Mouse (Mus musculus): ENCODE data around the gene Gm49661. TPM values are rescaled to one million over a fixed set of nuclear protein-coding genes. Genes with fewer than 3 reads are reported as not detected.

The Gm49661 gene
- polyA plus RNA-seq, 1 experiment from 2014 or later: not detected

DNA sequence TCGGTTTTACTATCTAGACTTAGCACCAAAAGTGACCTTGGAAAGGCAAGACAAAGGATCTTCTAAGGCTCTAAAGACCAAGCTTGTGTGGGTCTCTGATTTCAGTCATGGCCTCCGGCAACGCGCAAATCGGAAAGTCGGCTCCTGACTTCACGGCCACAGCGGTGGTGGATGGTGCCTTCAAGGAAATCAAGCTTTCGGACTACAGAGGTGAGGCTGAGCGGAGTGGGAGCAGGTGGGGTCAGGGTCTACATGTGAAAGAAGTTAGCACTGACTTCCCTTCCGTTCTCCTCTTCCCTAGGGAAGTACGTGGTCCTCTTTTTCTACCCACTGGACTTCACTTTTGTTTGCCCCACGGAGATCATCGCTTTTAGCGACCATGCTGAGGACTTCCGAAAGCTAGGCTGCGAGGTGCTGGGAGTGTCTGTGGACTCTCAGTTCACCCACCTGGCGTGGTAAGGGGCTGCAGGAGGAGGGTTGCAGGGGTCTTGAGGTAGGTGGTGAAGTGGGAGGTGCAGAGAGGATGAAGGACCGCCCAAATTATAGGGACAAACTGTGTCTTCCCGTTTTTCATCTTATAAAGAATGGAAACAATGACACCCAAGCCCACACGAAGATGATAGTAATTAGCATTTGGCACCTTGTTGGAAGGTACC, 1.0 kb upstream of the Gm49661 start:
- peak overlapping the region; percentile 82 to 90 for H3K27ac ChIP-seq (replicated peaks in 1 of 2; ENCODE audit: control insufficient read depth in 1 of 2, insufficient read depth in 1 of 2, low read depth in 2 of 2, low read length in 2 of 2)
- H3K36me3 ChIP-seq (ENCODE audit: control insufficient read depth, insufficient read depth, low read length): peaks cover 47% of the 10 kb centered on the region
- WGBS: 10% methylated on average over 21 of the region's 21 CpGs
- no peak for ATAC-seq (ENCODE audit: insufficient number of reproducible peaks, insufficient read depth, low FRiP score, low read depth)
- H3K9me3 ChIP-seq (ENCODE audit: control insufficient read depth, low read length): no peaks in the 10 kb centered on the region
- H3K4me3 ChIP-seq (ENCODE audit: control insufficient read depth in 1 of 2, insufficient read depth in 1 of 2, low read depth in 1 of 2, low read length in 2 of 2): peak overlapping the region; percentile 57 to 70
- peak overlapping the region; percentile 82 for H3K4me2 ChIP-seq (ENCODE audit: low read length)
- H3K27me3 ChIP-seq (ENCODE audit: control insufficient read depth, insufficient read depth, low read length): no peaks in the 10 kb centered on the region
- peaks cover 15 to 34% of the 10 kb centered on the region in 2 experiments for H3K4me1 ChIP-seq (ENCODE audit: control insufficient read depth in 2 of 2, insufficient read depth in 2 of 2, low read length in 2 of 2)
- peak overlapping the region; percentile 83 for H3K9ac ChIP-seq (ENCODE audit: low read length)

GRCm38 (mm10) chr8:84968650-84969049, 583 bp downstream of the Gm49661 start:
- WGBS: 33% methylated on average over 2 of the region's 2 CpGs
- Histone ChIP-seq H3K27ac (replicated peaks in 1 of 2; ENCODE audit: control insufficient read depth in 1 of 2, insufficient read depth in 1 of 2, low read depth in 2 of 2, low read length in 2 of 2) (peak overlapping the region; percentile 82 to 90), H3K4me3 (ENCODE audit: control insufficient read depth in 1 of 2, insufficient read depth in 1 of 2, low read depth in 1 of 2, low read length in 2 of 2) (peak overlapping the region; percentile 57 to 70), H3K36me3 (ENCODE audit: control insufficient read depth, insufficient read depth, low read length) (peaks cover 31% of the 10 kb centered on the region), H3K4me1 (ENCODE audit: control insufficient read depth in 2 of 2, insufficient read depth in 2 of 2, low read length in 2 of 2) (peaks cover 19 to 34% of the 10 kb centered on the region in 2 experiments), H3K4me2 (ENCODE audit: low read length) (peak overlapping the region; percentile 82), H3K27me3 (ENCODE audit: control insufficient read depth, insufficient read depth, low read length) (no peaks in the 10 kb centered on the region), H3K9me3 (ENCODE audit: control insufficient read depth, low read length) (no peaks in the 10 kb centered on the region), H3K9ac (ENCODE audit: low read length) (peak overlapping the region; percentile 83)
- ATAC-seq (ENCODE audit: insufficient number of reproducible peaks, insufficient read depth, low FRiP score, low read depth): no peak

DNA sequence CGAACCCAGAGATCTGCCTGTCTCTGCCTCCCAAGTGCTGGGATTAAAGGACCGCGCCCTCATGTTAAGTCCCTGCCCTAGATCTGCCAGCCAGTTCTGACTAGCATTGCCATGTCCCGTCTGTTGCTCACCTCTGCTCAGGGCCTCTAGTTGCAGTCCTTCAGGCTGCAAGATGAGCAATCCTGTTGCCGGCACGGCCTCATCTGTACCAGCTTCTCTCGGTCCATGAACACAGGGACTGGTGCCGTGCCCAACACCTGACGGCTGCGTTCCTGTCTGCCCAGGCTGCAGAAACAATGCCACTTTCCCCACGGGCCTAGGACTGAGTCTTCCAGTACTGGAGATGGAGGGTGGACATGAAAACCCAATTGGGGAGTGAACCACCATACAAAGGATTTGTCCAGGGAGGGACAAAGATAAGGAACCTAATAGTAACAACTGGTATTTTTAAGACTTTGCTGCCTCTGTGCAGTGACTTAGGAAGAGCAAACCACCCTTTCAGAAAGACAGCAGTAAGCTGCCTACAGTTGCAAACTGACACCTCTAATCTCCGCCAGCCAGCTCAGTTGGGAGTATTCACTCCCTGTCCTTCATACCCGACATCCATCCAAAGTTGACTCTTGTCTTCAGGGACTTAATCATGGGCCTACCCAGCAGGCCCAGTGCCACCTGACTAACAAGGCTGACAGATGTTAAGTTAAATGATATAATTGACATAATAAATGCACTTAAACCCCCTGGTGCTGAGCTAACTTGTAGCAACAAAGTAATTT, 1.5 kb downstream of the Gm49661 start:
- Histone ChIP-seq H3K9ac (ENCODE audit: low read length) (no peak overlapping the region), H3K27ac (replicated peaks in 1 of 2; ENCODE audit: control insufficient read depth in 1 of 2, insufficient read depth in 1 of 2, low read depth in 2 of 2, low read length in 2 of 2) (no peak overlapping the region), H3K9me3 (ENCODE audit: control insufficient read depth, low read length) (no peaks in the 10 kb centered on the region), H3K4me1 (ENCODE audit: control insufficient read depth in 2 of 2, insufficient read depth in 2 of 2, low read length in 2 of 2) (peaks cover 19 to 34% of the 10 kb centered on the region in 2 experiments), H3K4me3 (ENCODE audit: control insufficient read depth in 1 of 2, insufficient read depth in 1 of 2, low read depth in 1 of 2, low read length in 2 of 2) (no peak overlapping the region), H3K36me3 (ENCODE audit: control insufficient read depth, insufficient read depth, low read length) (peaks cover 22% of the 10 kb centered on the region), H3K4me2 (ENCODE audit: low read length) (no peak overlapping the region), H3K27me3 (ENCODE audit: control insufficient read depth, insufficient read depth, low read length) (no peaks in the 10 kb centered on the region)
- ATAC-seq (ENCODE audit: insufficient number of reproducible peaks, insufficient read depth, low FRiP score, low read depth): no peak
- 85% methylated on average over 13 of the region's 13 CpGs for WGBS

DNA sequence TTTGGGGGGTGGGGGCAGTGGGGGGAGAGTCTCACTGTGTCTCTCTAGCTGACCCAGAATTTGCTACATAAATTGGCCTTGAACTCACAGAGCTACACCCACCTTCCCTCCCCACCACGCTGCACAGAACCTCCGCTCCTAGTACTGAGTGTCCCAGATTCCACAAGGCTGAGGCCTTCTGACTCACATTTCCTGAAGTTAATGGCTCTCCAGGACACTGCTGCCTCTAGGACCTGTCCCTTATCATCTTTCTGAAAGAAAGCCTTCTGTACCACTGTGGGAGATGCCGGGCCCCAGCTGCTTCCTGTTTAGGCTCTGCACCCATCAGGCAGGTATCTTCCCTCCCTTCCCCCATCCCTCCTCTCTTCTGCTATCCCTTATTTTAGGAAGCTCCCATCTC, 2.6 kb downstream of the Gm49661 start:
- no peaks in the 10 kb centered on the region for H3K9me3 ChIP-seq (ENCODE audit: control insufficient read depth, low read length)
- no peak overlapping the region for H3K9ac ChIP-seq (ENCODE audit: low read length)
- peaks cover 19 to 34% of the 10 kb centered on the region in 2 experiments for H3K4me1 ChIP-seq (ENCODE audit: control insufficient read depth in 2 of 2, insufficient read depth in 2 of 2, low read length in 2 of 2)
- 38% methylated on average over 3 of the region's 3 CpGs for WGBS
- peaks cover 11% of the 10 kb centered on the region for H3K36me3 ChIP-seq (ENCODE audit: control insufficient read depth, insufficient read depth, low read length)
- peak overlapping the region; percentile 98 for H3K4me2 ChIP-seq (ENCODE audit: low read length)
- no peak overlapping the region for H3K4me3 ChIP-seq (ENCODE audit: control insufficient read depth in 1 of 2, insufficient read depth in 1 of 2, low read depth in 1 of 2, low read length in 2 of 2)
- no peak for ATAC-seq (ENCODE audit: insufficient number of reproducible peaks, insufficient read depth, low FRiP score, low read depth)
- no peaks in the 10 kb centered on the region for H3K27me3 ChIP-seq (ENCODE audit: control insufficient read depth, insufficient read depth, low read length)
- peak overlapping the region; percentile 37 to 59; a peak in 2 of 4 replicates for H3K27ac ChIP-seq (replicated peaks in 1 of 2; ENCODE audit: control insufficient read depth in 1 of 2, insufficient read depth in 1 of 2, low read depth in 2 of 2, low read length in 2 of 2)

DNA sequence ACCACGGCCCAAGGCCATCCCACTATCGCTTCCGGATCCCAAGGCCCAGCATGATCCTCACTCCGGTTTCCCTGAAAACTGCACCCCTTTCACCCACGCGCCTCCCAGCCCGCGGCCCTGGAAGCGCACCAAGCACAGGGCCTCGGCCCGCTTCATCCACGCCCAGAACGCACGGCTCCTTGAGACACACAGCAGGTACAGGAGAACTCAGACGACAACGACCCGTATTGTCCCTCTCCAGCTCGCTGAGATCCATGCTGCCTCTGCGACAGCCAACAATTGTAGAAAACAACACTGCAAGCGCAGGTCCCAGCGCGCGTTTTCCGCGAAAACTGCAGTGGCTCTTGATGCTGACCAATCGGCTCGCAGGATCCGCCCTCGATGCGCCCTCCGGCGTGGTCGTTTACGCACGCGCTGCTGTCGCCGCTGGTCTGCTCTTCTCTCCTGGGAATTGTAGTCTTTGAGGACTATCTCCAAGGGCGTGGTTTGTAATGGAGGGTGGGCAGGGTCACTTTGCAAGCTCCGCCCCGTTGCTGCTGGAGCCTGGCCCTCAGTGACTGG, 3.4 kb downstream of the Gm49661 start:
- Histone ChIP-seq H3K4me2 (ENCODE audit: low read length) (peak overlapping the region; percentile 98), H3K4me3 (ENCODE audit: control insufficient read depth in 1 of 2, insufficient read depth in 1 of 2, low read depth in 1 of 2, low read length in 2 of 2) (peak overlapping the region; percentile 63 to 74), H3K27ac (replicated peaks in 1 of 2; ENCODE audit: control insufficient read depth in 1 of 2, insufficient read depth in 1 of 2, low read depth in 2 of 2, low read length in 2 of 2) (peak overlapping the region; percentile 54 to 62), H3K4me1 (ENCODE audit: control insufficient read depth in 2 of 2, insufficient read depth in 2 of 2, low read length in 2 of 2) (peaks cover 17 to 31% of the 10 kb centered on the region in 2 experiments), H3K36me3 (ENCODE audit: control insufficient read depth, insufficient read depth, low read length) (peaks cover 8% of the 10 kb centered on the region), H3K27me3 (ENCODE audit: control insufficient read depth, insufficient read depth, low read length) (no peaks in the 10 kb centered on the region), H3K9me3 (ENCODE audit: control insufficient read depth, low read length) (no peaks in the 10 kb centered on the region), H3K9ac (ENCODE audit: low read length) (peak overlapping the region; percentile 79)
- under 1% methylated on average over 41 of the region's 41 CpGs for whole genome bisulfite sequencing
- ATAC-seq (ENCODE audit: insufficient number of reproducible peaks, insufficient read depth, low FRiP score, low read depth): peak; percentile 85

DNA sequence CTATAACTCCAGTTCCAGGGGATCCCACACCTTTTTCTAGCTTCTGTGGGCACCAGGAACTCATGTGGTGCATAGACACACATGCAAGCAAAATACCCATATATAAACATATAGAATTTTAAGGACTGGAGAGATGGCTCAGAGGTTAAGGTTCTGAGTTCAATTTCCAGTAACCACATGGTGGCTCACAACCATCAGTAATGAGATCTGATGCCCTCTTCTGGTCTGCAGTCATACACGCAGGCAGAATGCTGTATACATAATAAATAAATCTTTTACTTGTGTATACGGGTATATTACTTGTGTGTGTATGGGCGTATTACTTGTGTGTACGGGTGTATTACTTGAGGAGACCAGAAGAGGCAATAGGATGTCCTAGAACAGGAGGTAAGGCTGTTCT, 5.3 kb downstream of the Gm49661 start:
- H3K9ac ChIP-seq (ENCODE audit: low read length): no peak overlapping the region
- no peaks in the 10 kb centered on the region for H3K27me3 ChIP-seq (ENCODE audit: control insufficient read depth, insufficient read depth, low read length)
- no peak overlapping the region for H3K4me3 ChIP-seq (ENCODE audit: control insufficient read depth in 1 of 2, insufficient read depth in 1 of 2, low read depth in 1 of 2, low read length in 2 of 2)
- peaks cover 17% of the 10 kb centered on the region; the same call in 1 of the 2 replicates for H3K36me3 ChIP-seq (ENCODE audit: control insufficient read depth, insufficient read depth, low read length)
- ATAC-seq (ENCODE audit: insufficient number of reproducible peaks, insufficient read depth, low FRiP score, low read depth): no peak
- H3K4me1 ChIP-seq (ENCODE audit: control insufficient read depth in 2 of 2, insufficient read depth in 2 of 2, low read length in 2 of 2): peaks cover 13 to 26% of the 10 kb centered on the region in 2 experiments
- H3K9me3 ChIP-seq (ENCODE audit: control insufficient read depth, low read length): no peaks in the 10 kb centered on the region
- WGBS: 89% methylated on average over 4 of the region's 4 CpGs
- no peak overlapping the region for H3K27ac ChIP-seq (replicated peaks in 1 of 2; ENCODE audit: control insufficient read depth in 1 of 2, insufficient read depth in 1 of 2, low read depth in 2 of 2, low read length in 2 of 2)
- H3K4me2 ChIP-seq (ENCODE audit: low read length): no peak overlapping the region

DNA sequence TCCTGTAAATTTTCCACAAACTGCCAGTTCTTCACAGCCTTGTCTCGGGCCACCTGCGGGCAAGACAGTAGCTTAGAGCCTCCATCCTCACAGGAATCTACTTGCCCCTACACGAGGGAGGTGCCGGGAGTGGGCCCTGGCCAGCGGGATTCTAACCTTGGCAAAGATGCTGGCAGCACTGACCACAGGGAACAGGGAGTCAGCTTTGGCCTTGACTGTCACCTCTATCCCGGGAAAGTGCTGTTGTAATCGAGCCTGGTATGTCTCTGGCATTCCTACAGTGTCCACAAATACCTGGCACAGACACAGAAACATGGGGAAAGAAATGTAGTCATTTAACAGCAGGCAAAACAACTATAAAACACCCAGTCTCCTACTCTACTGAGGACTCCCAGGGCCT, 9.4 kb downstream of the Gm49661 start:
- WGBS: 74% methylated on average over 7 of the region's 7 CpGs
- no peak overlapping the region for H3K27ac ChIP-seq (replicated peaks in 1 of 2; ENCODE audit: control insufficient read depth in 1 of 2, insufficient read depth in 1 of 2, low read depth in 2 of 2, low read length in 2 of 2)
- H3K36me3 ChIP-seq (ENCODE audit: control insufficient read depth, insufficient read depth, low read length): peaks cover 31% of the 10 kb centered on the region

More for the DNA sequence above, 9.4 kb downstream of the Gm49661 start:
- no peaks in the 10 kb centered on the region for H3K9me3 ChIP-seq (ENCODE audit: control insufficient read depth, low read length)
- no peaks in the 10 kb centered on the region for H3K27me3 ChIP-seq (ENCODE audit: control insufficient read depth, insufficient read depth, low read length)
- ATAC-seq (ENCODE audit: insufficient number of reproducible peaks, insufficient read depth, low FRiP score, low read depth): no peak
- H3K4me1 ChIP-seq (ENCODE audit: control insufficient read depth in 2 of 2, insufficient read depth in 2 of 2, low read length in 2 of 2): peaks cover 1 to 2% of the 10 kb centered on the region in 2 experiments; a peak in 3 of 4 replicates
- no peak overlapping the region for H3K4me2 ChIP-seq (ENCODE audit: low read length)
- no peak overlapping the region for H3K4me3 ChIP-seq (ENCODE audit: control insufficient read depth in 1 of 2, insufficient read depth in 1 of 2, low read depth in 1 of 2, low read length in 2 of 2)
- no peak overlapping the region for H3K9ac ChIP-seq (ENCODE audit: low read length)
